ENCODE assay signal across 19 mouse cellular contexts in genomic region chr6:144286122-144286521, GRCm38 (mm10).
DNase-seq lines count a peak whose midpoint lies in the region; ATAC-seq lines count a peak whose summit lies in the region.
"Had no signal": no experiment of that assay in that cellular context is flagged by ENCODE, and none has a peak within 500 bp of the region (broad histone marks: within the 10 kb centered on the region; RNA-seq: fewer than 3 reads in every experiment).

No protein-coding gene starts in this region.

- H3K4me3 ChIP-seq in forebrain, embryonic 15.5 days: no peak overlapping the region
- no peak overlapping the region for H3K4me3 ChIP-seq in forebrain, embryonic 12.5 days (replicated peaks)
- H3K4me3 ChIP-seq: embryonic facial prominence, embryonic 12.5 days; heart, embryonic 12.5 days; hindbrain, embryonic 15.5 days; layer of hippocampus, adult 2 months; left cerebral cortex, adult 2 months; liver, embryonic 15.5 days had no signal

- WGBS in forebrain, embryonic 15.5 days: 71% methylated on average over 4 of the region's 4 CpGs
- 83% methylated on average over 4 of the region's 4 CpGs for WGBS in forebrain, embryonic 12.5 days

- H3K9ac ChIP-seq in forebrain, embryonic 15.5 days (replicated peaks): no peak overlapping the region
- no peak overlapping the region for H3K9ac ChIP-seq in forebrain, embryonic 12.5 days
- H3K9ac ChIP-seq: embryonic facial prominence, embryonic 12.5 days; heart, embryonic 12.5 days; hindbrain, embryonic 15.5 days; liver, embryonic 15.5 days had no signal

- H3K4me2 ChIP-seq in forebrain, embryonic 15.5 days (replicated peaks): no peak overlapping the region
- no peak overlapping the region for H3K4me2 ChIP-seq in forebrain, embryonic 12.5 days
- H3K4me2 ChIP-seq: embryonic facial prominence, embryonic 12.5 days; heart, embryonic 12.5 days; hindbrain, embryonic 15.5 days; liver, embryonic 15.5 days had no signal

- H3K4me1 ChIP-seq in forebrain, embryonic 15.5 days: peaks cover 17% of the 10 kb centered on the region; the same call in 1 of the 2 replicates
- 0 out of 2 replicates have a peak, but pooled peaks cover 7% of the 10 kb centered on the region for H3K4me1 ChIP-seq in forebrain, embryonic 12.5 days
- H3K4me1 ChIP-seq: embryonic facial prominence, embryonic 12.5 days; heart, embryonic 12.5 days; hindbrain, embryonic 15.5 days; liver, embryonic 15.5 days had no signal

- no peaks in the 10 kb centered on the region for H3K9me3 ChIP-seq in forebrain, embryonic 15.5 days
- H3K9me3 ChIP-seq in forebrain, embryonic 12.5 days: no peaks in the 10 kb centered on the region
- H3K9me3 ChIP-seq: embryonic facial prominence, embryonic 12.5 days; hindbrain, embryonic 15.5 days; liver, embryonic 15.5 days had no signal

- no peaks in the 10 kb centered on the region for H3K36me3 ChIP-seq in forebrain, embryonic 15.5 days
- H3K36me3 ChIP-seq in forebrain, embryonic 12.5 days (replicated peaks): no peaks in the 10 kb centered on the region
- H3K36me3 ChIP-seq: embryonic facial prominence, embryonic 12.5 days; heart, embryonic 12.5 days; hindbrain, embryonic 15.5 days; liver, embryonic 15.5 days had no signal

- no peaks in the 10 kb centered on the region for H3K27me3 ChIP-seq in forebrain, embryonic 15.5 days
- no peaks in the 10 kb centered on the region for H3K27me3 ChIP-seq in forebrain, embryonic 12.5 days
- H3K27me3 ChIP-seq: embryonic facial prominence, embryonic 12.5 days; heart, embryonic 12.5 days; hindbrain, embryonic 15.5 days; liver, embryonic 15.5 days had no signal

- peak; percentile 49 for DNase-seq in adrenal gland, postnatal 14 days
- no peak for DNase-seq in adrenal gland, postnatal 4 days (ENCODE audit: low spot score in 2 of 2)
- DNase-seq in right cerebral cortex, adult 18-20 months: peak; percentile 4
- no peak for DNase-seq in right cerebral cortex, postnatal 25 days
- no peak for DNase-seq in T-cell, adult 2 months (ENCODE audit: low spot score)
- DNase-seq: heart, postnatal 36 days; kidney, postnatal 10 days; thymus, postnatal 25 days had no signal

- H3K27ac ChIP-seq in forebrain, embryonic 15.5 days (replicated peaks): peak overlapping the region; percentile 47
- no peak overlapping the region for H3K27ac ChIP-seq in forebrain, embryonic 12.5 days
- H3K27ac ChIP-seq: embryonic facial prominence, embryonic 12.5 days; hindbrain, embryonic 15.5 days; layer of hippocampus, adult 2 months; left cerebral cortex, adult 2 months; liver, embryonic 15.5 days had no signal

- no peak for ATAC-seq in forebrain, embryonic 15.5 days (replicated peaks)
- no peak for ATAC-seq in forebrain, embryonic 12.5 days (ENCODE audit: low FRiP score)
- ATAC-seq: activated CD4-positive, CD25-positive, alpha-beta regulatory T cell, adult 4 months; intestine, postnatal 0 days; lung, postnatal 0 days had no signal

Comparison
In these comparisons a context has a peak if more than half of its experiments do, and no peak if none do; other contexts are left out.
1. DNase-seq: peak in adrenal gland, postnatal 14 days (single experiment) and right cerebral cortex, adult 18-20 months (single experiment); none in adrenal gland, postnatal 4 days (0 of 2), right cerebral cortex, postnatal 25 days (single experiment) and T-cell, adult 2 months (single experiment).